Mouse (Mus musculus) lung, adult 2 months (tissue): ENCODE data around the gene Marf1.

Source experiments
- CTCF ChIP-seq: fragments of 200-500 bp; IDR thresholded peaks from 2 replicates; pipeline ENCODE4 v1.5.1; 2011; ENCODE audit warnings: mild to moderate bottlenecking, low read length, control low read depth; ENCODE audit not compliant: insufficient read depth
- POLR2A ChIP-seq: fragments of 200-500 bp; IDR thresholded peaks from 2 replicates; pipeline ENCODE4 v1.6.1; 2011; ENCODE audit warnings: low read depth, mild to moderate bottlenecking, control low read depth, low read length, borderline replicate concordance; ENCODE audit errors: extremely low read depth

DNA sequence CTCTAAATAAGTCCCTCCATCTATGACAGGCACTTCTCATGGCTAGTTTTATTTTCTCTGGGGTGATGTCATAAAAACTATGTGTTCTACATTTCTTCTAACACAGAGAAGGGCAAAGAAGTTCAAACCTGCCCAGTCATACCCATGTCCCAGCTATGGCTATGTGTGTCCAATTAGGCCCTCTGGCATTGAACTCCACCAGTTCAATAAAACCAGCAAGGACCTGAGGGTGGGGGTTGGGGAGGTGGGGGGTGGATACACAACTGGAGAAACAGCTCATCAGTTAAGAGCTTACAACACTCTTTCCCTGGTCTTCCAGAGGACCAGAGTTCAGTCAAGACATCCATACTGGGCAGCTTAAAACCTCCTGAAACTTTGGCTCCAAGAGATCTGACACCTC is 24.0 kb downstream of the Marf1 start:
- TF ChIP-seq POLR2A (no peak), CTCF (no peak)
